Mouse (Mus musculus) adrenal gland, postnatal 4 days (tissue): ENCODE results near the gene Trpm5. TPM values are rescaled to one million over a fixed set of nuclear protein-coding genes. Genes with fewer than 3 reads are reported as not detected.

Source experiments
- DNase-seq, 2 experiments: peaks; one replicate each; pipeline ENCODE4 v3.0.0; 2021 to 2022; ENCODE audit warnings: low spot score in 2 of 2, mixed read lengths in 2 of 2
- long read RNA-seq, 2 experiments: library from polyadenylated mRNA; stranded (forward); transcript quantifications; one replicate each; pipeline ENCODE4 v2.0.0; 2021
- total RNA-seq, 2 experiments: library from RNA; stranded (reverse); gene quantifications; 2 replicates each; pipeline ENCODE4 v1.2.3; 2021

The Trpm5 gene
- 1 to 10 TPM; 5.2 to 6.0 TPM for total RNA-seq
- long read RNA-seq, experiment 1, partial matches to known transcripts, result 2 of 3 reads
- long read RNA-seq, experiment 1, other reads (novel, unspliced or antisense), result 0 of 3 reads
- long read RNA-seq, experiment 2, partial matches to known transcripts, result 1 of 4 reads
- long read RNA-seq, experiment 2, other reads (novel, unspliced or antisense), result 1 of 4 reads

DNA sequence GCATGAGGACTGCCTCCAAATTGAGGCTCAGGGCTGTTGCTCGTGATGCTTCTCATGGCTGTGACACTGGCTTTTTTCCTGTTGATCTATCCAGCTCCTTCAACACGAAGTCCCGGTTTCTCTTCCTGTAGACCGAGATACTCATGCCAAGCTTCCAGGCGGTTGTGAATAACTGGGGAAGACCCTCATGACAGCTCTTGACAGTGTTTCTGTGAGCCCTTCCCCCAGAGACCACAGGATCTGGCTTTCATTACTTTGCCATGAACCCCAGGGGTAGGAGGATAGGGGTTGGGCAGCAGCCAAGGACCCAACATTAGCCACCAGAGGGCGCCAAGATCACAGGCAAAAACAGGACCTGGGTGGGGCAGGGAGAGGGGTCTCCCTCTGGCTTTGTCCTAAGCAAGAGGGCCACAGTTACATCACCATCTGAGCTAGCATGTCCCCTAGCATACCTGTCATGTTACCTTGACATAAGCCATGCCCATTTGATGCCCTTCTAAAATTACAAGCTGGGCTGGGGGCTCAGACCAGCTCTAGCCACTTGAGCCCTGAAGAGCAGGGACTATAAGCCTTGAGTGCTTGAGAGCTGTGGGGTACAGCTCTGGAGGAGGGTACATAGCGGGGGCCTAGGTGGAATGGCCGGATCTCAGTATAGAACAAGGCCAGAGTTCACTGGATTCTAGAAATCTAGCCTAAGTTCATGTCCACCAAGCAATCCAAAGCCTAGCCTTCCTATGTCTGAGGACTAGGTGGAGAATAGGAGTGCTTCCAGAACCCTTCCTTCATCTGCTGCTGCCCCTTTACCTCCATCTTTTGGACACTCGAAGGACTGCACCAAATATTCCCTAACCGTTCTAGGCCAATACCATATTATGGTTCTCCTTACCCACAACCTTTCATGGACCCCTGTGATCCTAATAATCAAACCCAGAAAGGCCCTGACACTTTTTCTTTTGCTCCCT lies at the start of gene Trpm5:
Gene Trpm5, minus strand, starts transcription at position 51 of the 962 bp plus-strand sequence.
- peak; percentile 43 to 50 for DNase-seq

DNA sequence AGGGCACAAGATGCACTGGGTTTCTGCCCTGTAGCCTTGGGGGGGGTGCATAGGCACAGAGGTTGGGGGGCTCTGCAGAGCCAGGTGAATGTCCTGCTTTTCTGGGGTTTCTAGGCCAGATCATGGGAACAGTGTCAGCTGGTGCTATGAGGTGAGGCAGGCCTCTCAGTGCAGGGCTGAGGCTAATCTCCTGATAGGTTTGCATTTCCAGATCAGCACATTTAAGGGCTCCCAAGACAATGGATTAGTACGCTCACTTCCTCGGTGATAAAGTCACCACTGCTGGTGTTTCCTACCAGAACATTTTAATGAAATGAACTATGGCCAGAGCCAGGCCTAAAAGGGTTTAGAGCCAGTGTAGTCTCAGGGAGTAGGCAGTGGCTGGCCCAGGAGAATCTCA lies 48.2 kb upstream of the Trpm5 start:
- DNase-seq, result no peak

- DNase-seq, result no peak
Observed at GRCm38 (mm10) chr7:143139932-143140331, 45.5 kb upstream of the Trpm5 start.

DNA sequence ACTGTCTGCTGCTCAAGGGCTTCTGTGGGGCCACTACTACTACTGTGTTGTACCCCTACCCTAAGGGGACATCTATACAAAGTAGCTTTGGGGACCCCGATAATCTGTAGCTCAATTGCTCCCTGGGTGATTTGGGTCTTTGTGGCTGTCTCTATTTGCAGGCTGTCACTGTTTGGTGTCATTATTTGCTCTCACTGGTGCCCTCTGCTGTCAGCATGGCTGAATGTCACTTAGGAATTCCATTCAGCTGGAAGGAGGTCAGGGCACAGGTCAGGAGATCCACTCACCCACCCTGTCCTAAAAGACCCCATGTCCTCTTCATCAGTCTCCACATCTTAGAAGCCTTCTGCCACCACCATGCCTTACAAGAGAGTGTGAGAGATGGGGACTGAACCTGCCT lies 44.3 kb upstream of the Trpm5 start:
- DNase-seq, result peak in 1 of 2 experiments; percentile 44

- no peak for DNase-seq
Observed at GRCm38 (mm10) chr7:143136561-143136960, 42.1 kb upstream of the Trpm5 start.

GRCm38 (mm10) chr7:143136125-143136524 lies 41.7 kb upstream of the Trpm5 start:
- no peak for DNase-seq

- no peak for DNase-seq
Observed at GRCm38 (mm10) chr7:143132815-143133214, 38.4 kb upstream of the Trpm5 start.

DNA sequence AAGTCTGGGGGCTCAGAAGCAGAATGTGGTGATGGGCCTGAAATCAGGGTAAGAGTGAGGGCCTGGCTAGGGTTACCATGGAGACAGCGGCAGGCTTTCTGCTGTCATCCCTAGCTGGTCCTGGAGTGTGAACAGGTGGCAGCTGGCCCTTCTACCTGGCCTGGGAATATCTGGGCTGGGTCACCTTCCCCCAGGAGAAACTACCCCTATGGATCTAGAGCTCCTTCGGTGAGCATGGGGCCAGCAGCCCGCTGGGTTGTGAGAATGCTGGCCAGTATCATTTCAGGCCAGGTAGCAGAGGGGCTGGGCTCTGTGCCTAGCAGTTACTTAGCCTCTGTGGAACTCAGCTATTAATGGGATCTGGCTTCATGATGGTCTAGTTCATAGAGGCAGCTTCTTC lies 30.5 kb upstream of the Trpm5 start:
- no peak for DNase-seq

DNA sequence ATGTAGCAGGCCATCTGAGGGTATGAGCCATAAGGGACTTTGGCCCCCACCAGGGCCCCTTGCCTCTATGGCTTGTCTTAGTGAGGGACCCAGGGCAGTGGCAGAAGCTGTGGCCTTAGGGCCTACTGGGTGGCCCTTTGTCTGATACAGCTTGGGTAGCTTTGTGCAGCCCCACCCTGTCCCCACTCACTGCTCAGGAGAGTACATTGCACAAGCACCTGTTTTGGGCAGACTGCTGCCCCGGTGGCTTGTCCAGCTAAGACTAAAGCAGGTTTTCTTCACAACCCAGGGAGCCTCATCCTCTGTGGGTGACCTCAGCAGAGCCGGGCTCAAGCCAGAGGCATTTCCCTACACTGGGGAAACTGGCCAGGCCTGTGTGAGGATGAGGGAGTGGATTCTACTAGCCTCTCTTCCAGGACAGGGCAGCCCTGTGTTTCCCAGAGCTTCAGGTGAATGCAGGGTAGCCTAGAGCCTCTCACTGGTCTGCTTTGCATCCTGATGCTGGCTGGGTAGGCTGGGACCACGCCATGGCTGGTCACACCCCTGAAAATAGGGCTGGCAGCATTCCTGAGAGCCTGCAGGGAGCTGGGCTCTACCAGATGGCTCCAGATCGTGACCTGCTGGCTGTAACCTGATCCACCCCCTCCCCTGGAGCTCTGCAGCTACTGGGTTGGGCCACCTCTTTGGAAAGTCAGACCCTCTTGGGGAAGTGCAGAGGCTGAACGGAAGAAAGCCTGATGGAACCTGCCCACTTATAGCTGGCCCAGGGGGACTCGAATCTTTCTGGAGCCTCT lies 29.6 kb upstream of the Trpm5 start:
- no peak for DNase-seq

- peak in 1 of 2 experiments; percentile 38 for DNase-seq
Observed at GRCm38 (mm10) chr7:143122191-143122590, 27.7 kb upstream of the Trpm5 start.

DNA sequence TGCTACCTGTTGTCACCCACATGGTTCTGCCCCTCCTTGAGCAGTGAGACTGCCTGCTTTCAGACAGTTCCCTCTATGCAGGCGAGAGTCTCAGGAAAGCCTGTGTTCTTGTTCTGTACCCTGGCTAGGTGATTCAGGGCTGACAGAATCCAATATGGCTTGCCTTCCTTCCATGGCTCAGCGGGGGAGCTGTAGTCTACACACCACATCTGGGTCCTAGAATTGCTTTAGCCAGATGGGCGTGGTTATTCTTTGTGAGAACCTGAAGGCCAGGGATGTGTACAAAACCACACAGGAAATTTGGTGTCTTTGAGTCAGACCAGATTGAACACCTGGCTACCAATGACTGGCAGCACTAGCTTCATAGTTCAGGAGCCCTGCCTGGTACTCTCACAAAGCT lies 25.4 kb upstream of the Trpm5 start:
- no peak for DNase-seq

- DNase-seq, result no peak
Observed at GRCm38 (mm10) chr7:143119407-143119806, 25.0 kb upstream of the Trpm5 start.

DNA sequence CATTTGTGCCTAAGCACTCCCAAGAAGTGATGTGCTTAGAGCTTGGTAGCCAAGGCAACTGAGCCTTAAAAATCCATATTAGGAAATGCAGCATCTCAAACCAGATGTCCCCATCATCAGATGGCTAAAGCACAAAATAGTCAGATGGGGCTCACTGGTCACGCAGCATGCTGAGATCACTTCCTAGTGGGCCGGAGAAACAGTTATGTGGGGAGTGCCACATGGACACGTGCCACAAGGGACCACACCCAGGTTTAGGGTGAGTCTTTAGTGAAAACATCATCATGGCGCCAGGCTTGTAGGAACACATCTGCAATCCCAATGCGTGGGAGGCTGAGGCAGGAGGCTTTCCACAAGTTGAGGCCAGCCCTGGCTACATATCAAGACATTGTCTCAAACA lies 22.1 kb upstream of the Trpm5 start:
- DNase-seq, result no peak

DNA sequence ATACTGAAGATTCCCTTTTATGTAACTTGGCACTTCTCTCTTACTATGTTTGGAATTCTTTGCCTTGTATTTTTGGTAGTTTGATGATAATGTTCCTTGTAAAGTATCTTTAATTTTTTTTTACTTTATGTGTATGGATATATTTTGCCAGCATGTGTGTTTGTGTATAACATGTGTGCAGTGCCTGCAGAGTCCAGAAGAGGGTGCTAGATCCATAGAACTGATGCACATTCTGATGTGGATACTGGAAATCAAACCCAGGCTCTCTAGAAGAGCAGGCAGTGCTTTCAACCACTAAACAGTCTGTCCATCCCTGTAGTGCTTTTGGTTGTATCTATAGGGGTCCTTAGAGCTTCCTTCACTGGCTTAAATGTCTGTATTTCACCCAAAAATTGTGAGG lies 20.3 kb upstream of the Trpm5 start:
- DNase-seq, result no peak

GRCm38 (mm10) chr7:143112395-143112794 lies 18.0 kb upstream of the Trpm5 start:
- no peak for DNase-seq

DNA sequence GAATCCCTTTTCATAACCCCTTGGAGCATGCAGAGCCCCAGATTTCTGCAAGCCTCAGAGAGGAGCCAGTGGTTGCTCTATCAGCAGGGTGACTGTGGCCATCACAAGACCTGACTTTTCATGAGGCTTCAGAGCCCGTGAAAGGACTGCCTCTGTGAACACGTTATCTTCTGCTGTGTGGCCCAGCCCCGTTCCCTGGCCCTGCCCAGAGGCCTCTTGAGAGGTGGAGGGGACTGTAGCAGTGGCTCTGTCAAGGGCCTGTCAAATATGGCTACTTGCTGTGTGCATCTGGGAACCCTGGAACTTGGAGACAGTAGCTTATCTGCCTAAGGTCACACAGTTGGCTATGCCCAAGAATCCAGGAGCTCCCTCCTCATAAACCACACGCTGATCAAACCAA lies 17.3 kb upstream of the Trpm5 start:
- DNase-seq, result no peak

DNA sequence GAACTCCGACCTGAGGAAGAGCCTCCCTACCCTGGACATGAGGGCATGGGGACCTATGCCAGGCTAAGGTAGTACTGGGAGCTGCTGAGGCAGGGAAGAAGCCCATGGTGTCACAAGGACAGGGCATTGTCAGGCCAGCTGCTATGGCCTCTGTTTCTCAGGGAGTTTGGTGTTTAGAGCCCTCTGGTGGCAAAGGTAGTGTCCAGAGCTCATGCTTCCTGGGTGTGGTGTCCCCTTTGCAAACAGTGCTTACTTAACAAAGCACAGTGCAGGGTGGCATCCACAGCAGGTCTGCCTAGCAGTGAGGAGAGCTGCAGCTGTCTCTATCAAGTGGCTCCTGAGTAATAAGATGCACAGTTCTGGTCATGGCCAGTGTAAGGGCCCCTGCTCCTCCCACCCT lies 16.4 kb upstream of the Trpm5 start:
- DNase-seq, result no peak

GRCm38 (mm10) chr7:143109696-143110095 lies 15.3 kb upstream of the Trpm5 start:
- no peak for DNase-seq

GRCm38 (mm10) chr7:143108996-143109660 lies 14.7 kb upstream of the Trpm5 start:
- no peak for DNase-seq

GRCm38 (mm10) chr7:143108200-143108599 lies 13.8 kb upstream of the Trpm5 start:
- DNase-seq, result no peak
